Mouse (Mus musculus): ENCODE results near the gene Slc24a5. TPM values are rescaled to one million over a fixed set of nuclear protein-coding genes. Genes with fewer than 3 reads are reported as not detected.
"Not testable (repeated sequence)": the region's sequence is repeated elsewhere in the genome, so short reads cannot be mapped to it uniquely, and the experiment has no call there.

The Slc24a5 gene
- total and polyA plus RNA-seq, 2 experiments from 2014 or later = 1.4 to 6.6 TPM

DNA sequence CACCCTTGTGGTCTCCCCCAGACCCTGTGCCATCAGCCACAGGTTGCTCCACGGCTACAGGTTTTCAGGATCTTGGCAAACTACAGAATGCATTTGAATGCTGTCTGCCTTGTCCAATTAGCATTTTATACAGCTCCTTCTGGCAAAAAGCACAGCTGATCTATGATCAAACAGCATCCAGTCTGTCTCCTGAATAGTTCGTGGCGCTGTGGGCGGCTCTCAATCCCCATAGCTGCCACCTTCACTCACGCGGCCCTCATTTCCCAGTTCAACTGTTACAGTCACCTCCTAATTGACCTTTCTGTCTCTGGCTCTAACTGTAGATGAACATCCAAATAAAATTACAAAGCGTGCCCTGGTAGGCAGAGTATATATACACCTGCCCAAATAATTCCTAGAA, 551 bp upstream of the Slc24a5 start:
- Histone ChIP-seq H3K4me2 (ENCODE audit: low read depth, low read length) (no peak overlapping the region), H3K27ac (no peak overlapping the region), H3K4me1 (ENCODE audit: insufficient read depth, low read length) (no peaks in the 10 kb centered on the region), H3K4me3 (ENCODE audit: low read length) (no peak overlapping the region), H3K27me3 (ENCODE audit: insufficient read depth, low read length) (no peaks in the 10 kb centered on the region), H3K36me3 (ENCODE audit: insufficient read depth, low read length) (no peaks in the 10 kb centered on the region), H3K9me3 (ENCODE audit: low read length) (no peaks in the 10 kb centered on the region), H3K9ac (replicated peaks; ENCODE audit: low read length) (no peak overlapping the region)
- no peak for DNase-seq (ENCODE audit: low spot score)
- TF ChIP-seq CTCF (IDR thresholded peaks at IDR 0.05; ENCODE audit: low read depth) = no peak
- WGBS = 81% methylated on average over 7 of the region's 7 CpGs
- ATAC-seq = no peak

DNA sequence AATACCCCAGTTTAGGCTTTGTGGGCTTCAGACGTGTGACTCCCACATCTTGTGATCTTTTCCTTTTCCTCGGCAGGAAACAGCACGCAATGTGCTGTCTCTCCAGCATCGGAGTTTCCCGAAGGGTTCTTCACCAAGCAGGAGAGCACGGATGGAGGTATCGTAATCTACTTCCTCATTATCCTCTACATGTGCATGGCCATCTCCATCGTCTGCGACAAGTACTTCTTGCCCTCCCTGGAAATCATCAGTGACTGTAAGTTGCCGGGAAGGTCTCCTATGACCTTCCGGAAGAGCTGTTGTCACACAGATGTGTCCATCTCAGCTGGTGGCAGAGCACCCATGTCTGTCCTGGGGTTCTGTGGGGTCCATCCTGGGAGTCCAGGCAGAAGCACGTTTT, 772 bp downstream of the Slc24a5 start:
- DNase-seq (ENCODE audit: low spot score) (no peak), ATAC-seq (no peak)
- Histone ChIP-seq H3K36me3 (ENCODE audit: insufficient read depth, low read length) (no peaks in the 10 kb centered on the region), H3K27ac (no peak overlapping the region), H3K9ac (replicated peaks; ENCODE audit: low read length) (no peak overlapping the region), H3K9me3 (ENCODE audit: low read length) (no peaks in the 10 kb centered on the region), H3K4me1 (ENCODE audit: insufficient read depth, low read length) (no peaks in the 10 kb centered on the region), H3K4me3 (ENCODE audit: low read length) (no peak overlapping the region), H3K4me2 (ENCODE audit: low read depth, low read length) (no peak overlapping the region), H3K27me3 (ENCODE audit: insufficient read depth, low read length) (no peaks in the 10 kb centered on the region)
- WGBS = 89% methylated on average over 12 of the region's 12 CpGs
- no peak for TF ChIP-seq CTCF (IDR thresholded peaks at IDR 0.05; ENCODE audit: low read depth)

DNA sequence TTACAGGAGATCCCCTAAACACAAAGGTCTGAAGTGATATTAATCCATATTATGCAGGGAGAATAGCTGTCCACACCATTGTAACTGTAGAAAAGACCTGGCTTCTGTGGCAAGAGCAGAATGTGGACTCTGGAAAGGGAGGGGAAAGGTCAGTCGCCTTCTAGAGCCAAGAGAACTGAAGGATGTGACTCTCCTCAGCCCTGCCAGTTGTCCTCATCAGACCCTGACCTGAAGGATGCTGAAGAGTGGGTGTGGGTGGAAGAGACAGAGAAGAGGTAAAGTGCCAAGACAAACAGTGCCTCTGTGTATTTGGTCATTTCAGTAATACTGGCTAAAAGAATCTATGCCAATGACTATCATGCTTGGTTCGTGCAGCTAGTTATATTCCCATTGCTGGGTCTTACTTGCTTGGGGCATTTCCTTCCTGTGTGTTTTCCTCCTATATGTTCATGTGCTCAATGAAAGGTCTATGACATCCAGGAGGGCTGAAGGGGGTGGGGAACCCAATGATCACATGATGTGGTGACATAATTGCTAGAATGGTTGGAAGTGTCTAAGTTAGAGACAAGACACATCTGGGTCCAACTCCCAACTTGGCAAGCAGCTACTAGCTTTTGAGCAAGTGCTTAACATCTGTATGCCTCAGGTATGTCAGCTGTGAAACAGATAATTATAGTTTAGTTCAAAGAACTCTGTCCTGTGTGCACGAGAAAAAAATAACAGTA, 5.3 kb downstream of the Slc24a5 start:
- DNase-seq (ENCODE audit: low spot score) (no peak), ATAC-seq (no peak)
- no peak for TF ChIP-seq CTCF (IDR thresholded peaks at IDR 0.05; ENCODE audit: low read depth)
- no peaks in the 10 kb centered on the region for H3K4me1 ChIP-seq (ENCODE audit: insufficient read depth, low read length)
- no peak overlapping the region for H3K27ac ChIP-seq
- no peaks in the 10 kb centered on the region for H3K36me3 ChIP-seq (ENCODE audit: insufficient read depth, low read length)
- no peak overlapping the region for H3K4me3 ChIP-seq (ENCODE audit: low read length)
- H3K9ac ChIP-seq (replicated peaks; ENCODE audit: low read length) = no peak overlapping the region
- 80% methylated on average over 3 of the region's 3 CpGs for WGBS
- H3K27me3 ChIP-seq (ENCODE audit: insufficient read depth, low read length) = no peaks in the 10 kb centered on the region
- H3K4me2 ChIP-seq (ENCODE audit: low read depth, low read length) = no peak overlapping the region
- H3K9me3 ChIP-seq (ENCODE audit: low read length) = no peaks in the 10 kb centered on the region

DNA sequence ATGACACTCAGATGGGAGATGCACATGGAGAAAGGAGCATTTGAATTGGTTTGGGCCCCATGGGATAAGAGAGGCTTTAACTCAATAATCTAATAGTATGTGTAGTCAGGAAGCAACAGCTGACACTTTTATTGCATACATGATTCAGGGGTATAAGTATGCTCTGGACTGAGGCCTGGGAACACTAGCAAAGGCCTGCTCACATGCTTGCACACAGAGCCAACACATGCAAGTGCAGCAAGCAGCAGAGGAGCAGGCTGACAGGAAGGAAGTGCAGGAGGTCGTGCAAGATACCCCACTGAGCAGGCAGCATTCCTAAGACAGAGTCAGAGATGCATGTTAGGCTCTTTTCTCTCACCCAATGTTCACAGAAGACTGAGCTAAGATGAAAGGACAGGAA, 16.0 kb downstream of the Slc24a5 start:
- H3K36me3 ChIP-seq (ENCODE audit: insufficient read depth, low read length) = peaks cover 10% of the 10 kb centered on the region; the same call in 1 of the 2 replicates
- ATAC-seq = no peak

DNA sequence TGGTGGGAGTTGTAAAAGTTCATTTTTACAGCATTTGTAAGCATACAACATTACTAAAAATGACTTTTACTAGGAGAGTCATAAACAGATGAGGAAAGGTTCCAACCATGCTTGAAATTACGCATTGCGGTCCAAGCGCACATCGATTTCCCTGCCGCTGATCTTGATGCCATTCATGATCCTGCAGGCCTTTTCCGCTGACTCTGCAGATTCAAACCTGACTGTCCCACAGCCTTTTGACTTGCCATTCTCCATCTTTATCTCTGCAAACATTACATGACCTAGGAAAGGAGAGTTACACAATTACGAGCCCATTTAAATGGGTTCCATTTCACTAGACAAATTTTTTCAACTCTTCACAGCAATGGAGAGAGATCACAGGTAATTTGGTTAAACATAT, 20.8 kb downstream of the Slc24a5 start:
- Histone ChIP-seq H3K4me2 (ENCODE audit: low read depth, low read length) (no peak overlapping the region), H3K27ac (no peak overlapping the region), H3K27me3 (ENCODE audit: insufficient read depth, low read length) (no peaks in the 10 kb centered on the region), H3K9me3 (ENCODE audit: low read length) (no peaks in the 10 kb centered on the region), H3K4me1 (ENCODE audit: insufficient read depth, low read length) (no peaks in the 10 kb centered on the region), H3K36me3 (ENCODE audit: insufficient read depth, low read length) (peaks cover 9% of the 10 kb centered on the region; the same call in 1 of the 2 replicates), H3K4me3 (ENCODE audit: low read length) (no peak overlapping the region), H3K9ac (replicated peaks; ENCODE audit: low read length) (no peak overlapping the region)
- TF ChIP-seq CTCF (IDR thresholded peaks at IDR 0.05; ENCODE audit: low read depth) = no peak
- ATAC-seq (no peak), DNase-seq (ENCODE audit: low spot score) (no peak)
- WGBS = 91% methylated on average over 7 of the region's 7 CpGs

More for the DNA sequence above, 16.0 kb downstream of the Slc24a5 start:
- WGBS = 7% methylated on average over 1 of the region's 1 CpGs
- no peak for DNase-seq (ENCODE audit: low spot score)
- no peaks in the 10 kb centered on the region for H3K9me3 ChIP-seq (ENCODE audit: low read length)
- H3K27me3 ChIP-seq (ENCODE audit: insufficient read depth, low read length) = no peaks in the 10 kb centered on the region
- H3K27ac ChIP-seq = no peak overlapping the region
- no peak overlapping the region for H3K4me3 ChIP-seq (ENCODE audit: low read length)
- no peak for TF ChIP-seq CTCF (IDR thresholded peaks at IDR 0.05; ENCODE audit: low read depth)
- H3K9ac ChIP-seq (replicated peaks; ENCODE audit: low read length) = no peak overlapping the region
- H3K4me1 ChIP-seq (ENCODE audit: insufficient read depth, low read length) = no peaks in the 10 kb centered on the region
- H3K4me2 ChIP-seq (ENCODE audit: low read depth, low read length) = no peak overlapping the region

DNA sequence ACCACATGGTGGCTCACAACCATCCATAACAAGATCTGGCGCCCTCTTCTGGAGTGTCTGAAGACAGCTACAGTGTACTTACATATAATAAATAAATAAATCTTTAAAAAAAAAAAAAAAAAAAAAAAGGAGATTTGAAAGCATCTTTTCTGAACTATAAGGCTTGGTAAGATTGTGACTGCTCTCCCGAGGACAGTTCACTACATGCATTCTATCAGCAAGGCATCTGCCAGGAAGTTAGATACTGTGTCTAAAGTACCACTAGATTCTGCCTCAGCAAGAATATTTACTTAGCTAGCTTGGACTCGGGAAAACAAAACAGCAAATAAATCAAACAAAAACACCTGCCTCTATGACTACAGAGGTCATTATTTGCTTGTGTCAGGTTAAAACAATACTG, 24.2 kb downstream of the Slc24a5 start:
- DNase-seq (ENCODE audit: low spot score); H3K4me1 ChIP-seq (ENCODE audit: insufficient read depth, low read length); H3K4me2 ChIP-seq (ENCODE audit: low read depth, low read length); H3K27ac ChIP-seq; H3K27me3 ChIP-seq (ENCODE audit: insufficient read depth, low read length); H3K4me3 ChIP-seq (ENCODE audit: low read length); H3K36me3 ChIP-seq (ENCODE audit: insufficient read depth, low read length); ATAC-seq; H3K9me3 ChIP-seq (ENCODE audit: low read length); H3K9ac ChIP-seq (replicated peaks; ENCODE audit: low read length): not testable (repeated sequence)
- WGBS = 78% methylated on average over 3 of the region's 3 CpGs

DNA sequence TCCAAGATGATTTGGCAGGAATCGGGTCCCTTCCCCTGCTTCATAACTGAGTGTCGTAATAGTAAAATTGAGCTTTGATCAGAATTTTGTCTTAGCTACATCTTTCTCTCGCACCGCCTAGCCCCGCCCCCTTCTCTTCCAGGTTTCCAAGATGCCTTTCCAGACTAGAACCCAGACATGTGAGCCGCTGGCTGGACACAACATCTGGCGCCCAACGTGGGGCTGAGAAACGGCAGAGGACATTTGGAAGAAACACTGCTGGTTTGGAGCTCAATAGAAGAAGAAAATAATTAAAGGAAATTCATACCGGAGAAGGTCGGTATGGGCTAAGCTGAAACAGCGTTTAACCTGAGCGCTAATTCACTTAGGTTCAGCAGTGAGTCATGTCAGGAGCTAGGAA, 36.6 kb downstream of the Slc24a5 start:
- H3K27ac ChIP-seq; H3K9ac ChIP-seq (replicated peaks; ENCODE audit: low read length); DNase-seq (ENCODE audit: low spot score); H3K4me1 ChIP-seq (ENCODE audit: insufficient read depth, low read length); H3K4me3 ChIP-seq (ENCODE audit: low read length); H3K27me3 ChIP-seq (ENCODE audit: insufficient read depth, low read length); H3K4me2 ChIP-seq (ENCODE audit: low read depth, low read length); ATAC-seq; H3K9me3 ChIP-seq (ENCODE audit: low read length): not testable (repeated sequence)
- peaks cover 20% of the 10 kb centered on the region for H3K36me3 ChIP-seq (ENCODE audit: insufficient read depth, low read length)
- WGBS = 97% methylated on average over 13 of the region's 13 CpGs

DNA sequence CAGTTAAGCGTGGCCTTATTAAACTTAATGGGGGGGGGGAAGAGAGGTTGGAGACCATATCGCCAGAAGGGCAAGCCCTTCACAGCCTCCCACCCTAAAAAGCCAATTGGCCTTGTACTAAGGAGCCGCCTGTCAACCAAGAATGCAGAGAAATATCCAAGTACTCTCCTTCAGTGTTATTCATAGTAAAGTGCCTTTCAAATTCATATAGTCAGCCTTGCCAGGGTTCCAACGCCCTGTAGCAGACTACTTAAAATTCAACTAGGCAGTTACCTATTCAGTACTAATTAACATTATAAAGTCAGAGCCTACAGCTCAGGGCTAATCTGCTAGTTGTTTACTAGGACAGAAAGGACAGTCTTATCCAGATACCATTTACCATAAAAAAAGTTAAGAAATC, 38.6 kb downstream of the Slc24a5 start:
- DNase-seq (ENCODE audit: low spot score); ATAC-seq; H3K9ac ChIP-seq (replicated peaks; ENCODE audit: low read length); H3K27ac ChIP-seq; H3K4me2 ChIP-seq (ENCODE audit: low read depth, low read length); H3K4me3 ChIP-seq (ENCODE audit: low read length); H3K27me3 ChIP-seq (ENCODE audit: insufficient read depth, low read length); H3K4me1 ChIP-seq (ENCODE audit: insufficient read depth, low read length); H3K9me3 ChIP-seq (ENCODE audit: low read length): not testable (repeated sequence)
- 86% methylated on average over 4 of the region's 4 CpGs for WGBS
- peaks cover 16% of the 10 kb centered on the region for H3K36me3 ChIP-seq (ENCODE audit: insufficient read depth, low read length)

Measured in hindbrain, postnatal 0 days (tissue).